Mouse (Mus musculus) neural tube, embryonic 15.5 days (tissue): ENCODE results near the gene Zfp593. TPM values are rescaled to one million over a fixed set of nuclear protein-coding genes. Genes with fewer than 3 reads are reported as not detected.

ENCODE experiments used
- ATAC-seq: fragments of 200-750 bp; cut with Nextera tagmentation; 2 replicates; pipeline ENCODE4 v1.8.0; 2017; ENCODE audit warnings: mild to moderate bottlenecking, moderate TSS enrichment, moderate library complexity; ENCODE audit not compliant: low FRiP score
- H3K27ac ChIP-seq: fragments of 300-500 bp; sonication (generic); replicated peaks from 2 replicates; pipeline ENCODE4 v1.5.1; 2015; ENCODE audit warnings: mild to moderate bottlenecking, inconsistent platforms
- H3K27me3 ChIP-seq: fragments of 300-500 bp; sonication (generic); replicated peaks from 2 replicates; pipeline ENCODE4 v1.6.1; 2015; ENCODE audit warnings: inconsistent platforms
- H3K36me3 ChIP-seq: fragments of 300-500 bp; sonication (generic); 2 replicates; pipeline ENCODE4 v1.6.1; 2015; ENCODE audit warnings: inconsistent platforms
- H3K4me1 ChIP-seq: fragments of 300-500 bp; sonication (generic); 2 replicates; pipeline ENCODE4 v1.6.1; 2015; ENCODE audit warnings: inconsistent platforms
- H3K4me2 ChIP-seq: fragments of 300-500 bp; sonication (generic); 2 replicates; pipeline ENCODE4 v1.6.1; 2015; ENCODE audit warnings: inconsistent platforms, mild to moderate bottlenecking, moderate library complexity
- H3K4me3 ChIP-seq: fragments of 300-500 bp; sonication (generic); replicated peaks from 2 replicates; pipeline ENCODE4 v1.5.1; 2015; ENCODE audit warnings: mild to moderate bottlenecking, inconsistent platforms
- H3K9ac ChIP-seq: fragments of 300-500 bp; sonication (generic); replicated peaks from 2 replicates; pipeline ENCODE4 v1.6.1; 2015; ENCODE audit warnings: mild to moderate bottlenecking, inconsistent platforms
- H3K9me3 ChIP-seq: fragments of 300-500 bp; sonication (generic); replicated peaks from 2 replicates; pipeline ENCODE4 v1.6.1; 2016; ENCODE audit warnings: inconsistent platforms
- WGBS: fragments of 180-500 bp; shearing (Covaris S2); methylation state at CpG from one replicate; pipeline ENCODE4 v1.1.7; 2015; ENCODE audit warnings: mixed read lengths; 5-methylcytosine and 5-hydroxymethylcytosine counted together
- polyA plus RNA-seq: library from polyadenylated mRNA; unstranded; fragments of >200 nt; fragmentation: Nextera tagmentation; extraction: Ambion mirVana; gene quantifications from 2 replicates; pipeline ENCODE4 v1.2.1, GENCODE M21; 2015

Zfp593 gene
- polyA plus RNA-seq, 1 experiment from 2014 or later, result 13.9 TPM

DNA sequence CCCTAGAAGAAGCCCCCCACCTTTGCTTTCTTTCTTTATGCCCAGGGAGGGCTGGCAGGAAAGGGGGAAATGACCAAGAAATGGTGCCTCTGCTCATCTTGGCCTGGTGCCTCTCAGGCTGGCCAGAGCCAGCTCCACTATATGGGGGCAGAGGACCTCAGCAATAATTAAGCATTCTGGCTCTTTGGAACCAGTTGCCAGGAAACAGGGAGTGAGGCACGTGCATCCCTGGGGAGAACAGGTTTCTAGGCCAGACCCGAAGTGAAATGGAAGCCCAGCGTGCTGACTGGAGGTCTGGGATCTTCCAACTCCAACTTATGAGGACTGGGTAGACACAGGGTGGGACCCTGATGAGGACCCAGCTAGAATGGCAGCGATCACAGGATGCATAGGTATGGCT is 864 bp upstream of the Zfp593 start:
- Histone ChIP-seq H3K4me1 (peaks cover 50% of the 10 kb centered on the region), H3K36me3 (no peaks in the 10 kb centered on the region), H3K9me3 (no peaks in the 10 kb centered on the region), H3K27me3 (peaks cover 28% of the 10 kb centered on the region), H3K4me3 (no peak overlapping the region), H3K9ac (no peak overlapping the region), H3K4me2 (peak overlapping the region; percentile 93), H3K27ac (0 out of 2 replicates have a peak overlapping the region, but pooled peaks have one; percentile 33)
- ATAC-seq, result no peak
- WGBS, result 19% methylated on average over 4 of the region's 4 CpGs

DNA sequence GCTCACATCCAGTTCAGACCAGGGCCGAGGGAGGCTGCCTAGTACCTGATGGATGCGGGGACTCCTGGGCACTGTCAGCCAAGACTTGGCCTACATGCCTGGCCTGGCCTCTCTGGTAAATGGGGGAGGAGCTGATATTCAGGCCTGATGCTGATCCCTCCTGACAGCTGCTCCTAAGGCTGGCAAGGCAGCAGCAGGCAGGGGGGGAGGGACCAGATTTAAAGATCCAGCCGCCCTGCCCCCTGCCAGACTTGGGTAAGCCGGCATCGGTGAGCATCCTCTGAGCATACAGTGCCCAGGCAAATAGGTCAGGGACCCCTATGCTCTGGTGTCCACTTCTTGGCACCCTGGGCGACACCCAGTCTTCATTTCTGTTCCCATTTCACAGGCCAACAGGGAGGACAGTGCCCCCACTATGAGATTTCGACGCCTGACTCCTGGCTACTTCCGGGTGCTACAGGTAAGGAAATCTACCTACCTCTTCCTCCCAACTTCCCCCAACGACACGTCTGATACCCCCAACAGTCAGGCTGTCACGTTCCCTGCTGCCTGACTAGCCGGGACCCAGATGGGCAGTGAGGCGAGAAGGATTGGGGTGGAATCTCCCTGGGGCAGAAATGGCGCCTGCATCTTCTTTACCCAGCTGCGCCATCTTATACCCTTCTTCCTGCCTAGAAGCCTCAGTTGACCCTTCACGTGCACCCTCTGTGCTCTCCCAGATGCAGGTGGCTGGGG is 1.7 kb downstream of the Zfp593 start, which contains the start of gene E130218I03Rik:
TSS of gene E130218I03Rik (plus strand) at position 147 of the 735 bp plus-strand sequence.
- 94% methylated on average over 17 of the region's 17 CpGs for WGBS
- ATAC-seq, result no peak
- no peak within 1 kb of the TSS for H3K9ac ChIP-seq

DNA sequence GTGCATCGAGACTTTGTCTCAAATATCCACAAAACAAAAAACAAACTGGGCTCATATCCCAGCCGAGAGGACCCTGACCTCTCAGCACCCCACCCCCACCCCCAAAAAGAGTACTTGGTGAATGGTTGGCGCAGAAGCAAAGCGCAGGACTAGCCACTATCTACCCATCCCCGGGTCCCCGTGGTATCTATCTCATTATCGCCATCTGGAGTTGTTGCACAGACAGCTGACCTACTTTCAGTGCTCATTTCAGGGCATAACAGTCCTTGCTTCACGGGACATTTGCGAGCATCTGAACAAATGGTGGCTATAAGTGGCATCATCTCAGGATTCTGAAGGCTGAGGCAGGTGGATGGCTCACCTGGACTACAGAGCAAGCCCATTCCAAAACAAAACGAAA is 6.7 kb downstream of the Zfp593 start:
- Histone ChIP-seq H3K27ac (no peak overlapping the region), H3K9ac (0 out of 2 replicates have a peak overlapping the region, but pooled peaks have one; percentile 2), H3K4me3 (no peak overlapping the region; the same call in 1 of the 2 replicates), H3K36me3 (no peaks in the 10 kb centered on the region), H3K27me3 (peaks cover 23% of the 10 kb centered on the region), H3K4me2 (peak overlapping the region; percentile 43), H3K4me1 (peaks cover 11% of the 10 kb centered on the region), H3K9me3 (no peaks in the 10 kb centered on the region)
- no peak for ATAC-seq
- WGBS, result 10% methylated on average over 10 of the region's 10 CpGs

More for the DNA sequence above, 1.7 kb downstream of the Zfp593 start, which contains the start of gene E130218I03Rik:
- no peaks in the 10 kb centered on the region for H3K36me3 ChIP-seq
- peak within 1 kb of the TSS; percentile 93 for H3K4me2 ChIP-seq
- H3K9me3 ChIP-seq, result no peaks in the 10 kb centered on the region
- H3K4me1 ChIP-seq, result peaks cover 28% of the 10 kb centered on the region
- no peak within 1 kb of the TSS for H3K27ac ChIP-seq
- 0 out of 2 replicates have a peak within 1 kb of the TSS, but pooled peaks have one; percentile 86 for H3K4me3 ChIP-seq
- H3K27me3 ChIP-seq, result peaks cover 25% of the 10 kb centered on the region

DNA sequence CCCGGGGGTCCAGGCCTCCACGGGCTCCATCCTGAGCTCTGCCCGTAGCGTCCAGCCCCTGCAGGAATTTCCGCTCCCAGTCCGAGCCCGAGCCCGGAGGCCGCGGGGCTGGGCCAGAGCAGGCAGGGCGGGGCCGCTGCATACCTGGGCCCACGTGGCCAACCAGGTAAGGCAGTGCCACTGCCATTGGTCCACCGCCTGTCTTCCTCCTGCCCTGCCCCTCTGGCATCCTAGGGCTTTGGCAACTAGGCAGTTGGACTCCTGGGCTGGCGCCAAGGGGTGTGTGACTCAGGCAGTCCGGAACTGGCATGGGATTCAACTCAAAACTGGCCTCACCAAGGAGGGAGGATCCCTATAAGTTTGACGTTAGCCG is 7.1 kb downstream of the Zfp593 start, which contains the start of gene Cnksr1:
TSS of gene Cnksr1 (minus strand) at position 121 of the 373 bp plus-strand sequence.
- peak; percentile 35; the same call in 1 of the 2 replicates for ATAC-seq
- Histone ChIP-seq H3K9ac (0 out of 2 replicates have a peak within 1 kb of the TSS, but pooled peaks have one; percentile 2), H3K36me3 (no peaks in the 10 kb centered on the region), H3K4me2 (peak within 1 kb of the TSS; percentile 43), H3K4me1 (peaks cover 11% of the 10 kb centered on the region), H3K4me3 (peak within 1 kb of the TSS; percentile 13; the same call in 1 of the 2 replicates), H3K9me3 (no peaks in the 10 kb centered on the region), H3K27me3 (peaks cover 23% of the 10 kb centered on the region), H3K27ac (no peak within 1 kb of the TSS)
- 5% methylated on average over 18 of the region's 18 CpGs for WGBS

- Histone ChIP-seq H3K9ac (no peak overlapping the region), H3K27me3 (peaks cover 23% of the 10 kb centered on the region), H3K36me3 (no peaks in the 10 kb centered on the region), H3K4me1 (peaks cover 11% of the 10 kb centered on the region), H3K4me2 (peak overlapping the region; percentile 43), H3K4me3 (peak overlapping the region; percentile 13; the same call in 1 of the 2 replicates), H3K9me3 (no peaks in the 10 kb centered on the region), H3K27ac (no peak overlapping the region)
- 0 out of 2 replicates have a peak, but pooled peaks have one; percentile 17 for ATAC-seq
- 31% methylated on average over 19 of the region's 19 CpGs for WGBS
Measured at GRCm38 (mm10) chr4:134237582-134238278, 7.7 kb downstream of the Zfp593 start.

GRCm38 (mm10) chr4:134234876-134235275 is 10.5 kb downstream of the Zfp593 start:
- no peaks in the 10 kb centered on the region for H3K9me3 ChIP-seq
- WGBS, result 82% methylated on average over 5 of the region's 5 CpGs
- no peaks in the 10 kb centered on the region for H3K36me3 ChIP-seq
- no peak overlapping the region for H3K4me3 ChIP-seq
- H3K4me1 ChIP-seq, result peaks cover 11% of the 10 kb centered on the region
- H3K9ac ChIP-seq, result no peak overlapping the region
- H3K27me3 ChIP-seq, result peaks cover 23% of the 10 kb centered on the region
- H3K4me2 ChIP-seq, result no peak overlapping the region
- no peak for ATAC-seq
- no peak overlapping the region for H3K27ac ChIP-seq

GRCm38 (mm10) chr4:134230431-134230830 is 15.0 kb downstream of the Zfp593 start:
- Histone ChIP-seq H3K36me3 (no peaks in the 10 kb centered on the region), H3K9ac (no peak overlapping the region), H3K27ac (no peak overlapping the region), H3K4me1 (no peaks in the 10 kb centered on the region), H3K4me3 (no peak overlapping the region), H3K4me2 (no peak overlapping the region), H3K9me3 (no peaks in the 10 kb centered on the region), H3K27me3 (no peaks in the 10 kb centered on the region)
- WGBS, result 44% methylated on average over 8 of the region's 8 CpGs
- no peak for ATAC-seq

DNA sequence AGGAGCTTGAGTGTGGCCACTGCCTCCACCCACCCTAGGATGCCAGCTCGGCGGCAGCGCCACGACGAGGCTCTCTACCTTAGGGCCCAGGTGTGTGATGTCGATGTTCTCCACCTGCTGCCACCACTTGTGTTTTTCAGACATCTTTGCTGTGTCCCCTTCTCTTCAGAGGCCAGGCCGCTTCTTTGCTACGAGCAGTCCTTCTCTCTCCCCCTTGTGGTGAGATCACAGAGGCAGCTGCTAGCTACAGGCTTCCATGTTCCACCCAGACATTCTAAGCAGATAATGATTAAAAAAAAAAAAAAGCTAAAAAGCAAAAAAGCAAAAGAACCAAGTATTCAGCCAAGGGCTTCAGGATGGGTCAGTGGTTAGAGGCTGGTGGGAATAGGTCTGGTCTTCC is 18.2 kb downstream of the Zfp593 start, which contains the start of gene Catsper4:
TSS of gene Catsper4 (minus strand) at position 190 of the 400 bp plus-strand sequence.
- Histone ChIP-seq H3K4me3 (no peak within 1 kb of the TSS), H3K4me1 (no peaks in the 10 kb centered on the region), H3K4me2 (no peak within 1 kb of the TSS), H3K9me3 (no peaks in the 10 kb centered on the region), H3K27ac (no peak within 1 kb of the TSS), H3K9ac (no peak within 1 kb of the TSS), H3K27me3 (no peaks in the 10 kb centered on the region), H3K36me3 (no peaks in the 10 kb centered on the region)
- 71% methylated on average over 8 of the region's 8 CpGs for WGBS
- ATAC-seq, result no peak

GRCm38 (mm10) chr4:134222793-134223600 is 22.4 kb downstream of the Zfp593 start:
- Histone ChIP-seq H3K4me3 (no peak overlapping the region), H3K4me1 (no peaks in the 10 kb centered on the region), H3K9me3 (no peaks in the 10 kb centered on the region), H3K27ac (no peak overlapping the region), H3K9ac (no peak overlapping the region), H3K27me3 (no peaks in the 10 kb centered on the region), H3K4me2 (no peak overlapping the region), H3K36me3 (no peaks in the 10 kb centered on the region)
- no peak for ATAC-seq
- WGBS, result 64% methylated on average over 11 of the region's 11 CpGs

DNA sequence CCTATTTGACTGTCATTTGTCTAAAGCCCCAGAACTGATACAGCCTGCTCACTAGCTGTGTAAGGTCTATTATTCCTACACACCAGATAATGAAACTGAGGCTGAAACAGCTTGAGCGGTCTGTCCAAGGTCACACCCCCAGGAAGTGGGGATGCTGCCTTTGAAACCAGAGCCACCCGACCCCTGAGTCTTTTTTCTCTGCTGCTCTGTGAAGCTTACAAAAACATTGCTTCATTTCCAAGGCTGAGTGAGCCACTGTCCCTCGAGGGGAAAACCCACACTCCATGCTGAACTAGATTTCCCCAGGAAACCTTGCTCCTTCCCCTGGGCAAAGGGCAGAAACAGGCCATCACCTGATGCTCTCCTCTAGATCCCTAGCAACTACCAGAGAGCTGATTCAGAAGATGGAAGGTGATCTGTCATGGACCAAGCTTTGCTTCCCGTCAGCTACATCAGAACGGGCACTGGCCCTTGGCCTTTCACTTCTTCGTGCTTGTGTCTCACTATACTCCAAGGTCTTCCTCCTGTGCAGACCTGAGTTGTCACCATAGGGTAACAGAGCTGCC is 38.8 kb downstream of the Zfp593 start:
- Histone ChIP-seq H3K4me2 (no peak overlapping the region), H3K27me3 (no peaks in the 10 kb centered on the region), H3K9ac (no peak overlapping the region), H3K4me3 (no peak overlapping the region), H3K36me3 (no peaks in the 10 kb centered on the region), H3K4me1 (no peaks in the 10 kb centered on the region), H3K9me3 (no peaks in the 10 kb centered on the region), H3K27ac (no peak overlapping the region)
- WGBS, result 65% methylated on average over 6 of the region's 6 CpGs
- no peak for ATAC-seq
